10 mouse cellular contexts compared by ENCODE assay signal in genomic region chr4:90170890-90171483, GRCm38 (mm10). TPM values are rescaled to one million over a fixed set of nuclear protein-coding genes. Genes with fewer than 3 reads are reported as not detected.
DNase-seq lines count a peak whose midpoint lies in the region; ATAC-seq and TF ChIP-seq lines count a peak whose summit lies in the region.
"Had no signal": no experiment of that assay in that cellular context is flagged by ENCODE, and none has a peak within 500 bp of the region (broad histone marks: within the 10 kb centered on the region; RNA-seq: fewer than 3 reads in every experiment).

No protein-coding gene starts in this region.

- no peak for TF ChIP-seq EP300 in heart, postnatal 0 days (IDR thresholded peaks at IDR 0.05; ENCODE audit: low read depth)
- TF ChIP-seq EP300 in CH12.LX (IDR thresholded peaks at IDR 0.05; ENCODE audit: low read length), result no peak

- TF ChIP-seq POLR2A in CH12.LX (IDR thresholded peaks at IDR 0.05; ENCODE audit: low read depth, low read length), result no peak

- no peak for DNase-seq in heart, postnatal 0 days (ENCODE audit: low spot score)
- no peak for DNase-seq in CH12.LX (ENCODE audit: extremely low read depth)
- DNase-seq in brain, embryonic 18.5 days (ENCODE audit: low read depth, low spot score), result peak; percentile 65
- DNase-seq in left cerebral cortex, adult 2 months (ENCODE audit: extremely low spot score in 1 of 2, low spot score in 2 of 2), result no peak
- no peak for DNase-seq in ovary, postnatal 14 days (ENCODE audit: low spot score)
- DNase-seq in testis, postnatal 14 days (ENCODE audit: low spot score), result no peak
- no peak for DNase-seq in lung, postnatal 4 days
- DNase-seq: heart, adult 18-20 months had no signal

- no peak overlapping the region for H3K9ac ChIP-seq in heart, postnatal 0 days (replicated peaks; ENCODE audit: low read depth, low read length)
- no peak overlapping the region for H3K9ac ChIP-seq in heart, embryonic 11.5 days (ENCODE audit: low read depth, low read length)
- H3K9ac ChIP-seq in CH12.LX (ENCODE audit: insufficient read depth, low read depth), result no peak overlapping the region

- H3K27me3 ChIP-seq in heart, postnatal 0 days (ENCODE audit: control insufficient read depth, insufficient read depth, low read length), result no peaks in the 10 kb centered on the region
- H3K27me3 ChIP-seq in heart, embryonic 11.5 days (ENCODE audit: control insufficient read depth, insufficient read depth, low read length), result no peaks in the 10 kb centered on the region
- H3K27me3 ChIP-seq in CH12.LX (replicated peaks), result no peaks in the 10 kb centered on the region

- no peak overlapping the region for H3K27ac ChIP-seq in heart, postnatal 0 days (ENCODE audit: low read depth)
- H3K27ac ChIP-seq in heart, embryonic 11.5 days (ENCODE audit: low read depth, low read length), result no peak overlapping the region
- no peak overlapping the region for H3K27ac ChIP-seq in CH12.LX (ENCODE audit: insufficient read depth, low read depth)
- H3K27ac ChIP-seq in left cerebral cortex, adult 2 months, result no peak overlapping the region

- 56% methylated on average over 3 of the region's 3 CpGs for WGBS in heart, postnatal 0 days
- WGBS in heart, embryonic 11.5 days (ENCODE audit: insufficient replicate concordance), result 68% methylated on average over 3 of the region's 3 CpGs

- dilution Hi-C loops in CH12.LX (cut with MboI; ENCODE audit: extremely low pct_ligation_motif_present, extremely low pct_unique_long_range_greater_than_20kb, low sequenced_read_pairs), result no loop called here

- in situ Hi-C loops in CH12.LX (cut with MboI; ENCODE audit: low pct_ligation_motif_present, low pct_unique_long_range_greater_than_20kb, low sequenced_read_pairs), result no loop called here

- intact Hi-C loops in left cerebral cortex, adult 2 months (cut with DNase I), result loop anchor here (10.0 kb wide), 1 partner anchor 1204 kb away; no protein-coding TSS in a partner anchor

- H3K79me2 ChIP-seq in CH12.LX (replicated peaks; ENCODE audit: control insufficient read depth, extremely low read depth, insufficient read depth, poor library complexity, severe bottlenecking), result no peaks in the 10 kb centered on the region

- no peaks in the 10 kb centered on the region for H3K9me3 ChIP-seq in heart, postnatal 0 days (replicated peaks; ENCODE audit: control insufficient read depth, low read length)
- no peaks in the 10 kb centered on the region for H3K9me3 ChIP-seq in heart, embryonic 11.5 days (replicated peaks; ENCODE audit: control insufficient read depth, low read length)
- peaks cover 8% of the 10 kb centered on the region for H3K9me3 ChIP-seq in CH12.LX (replicated peaks; ENCODE audit: low read length)

- peak; percentile 21 for TF ChIP-seq RAD21 in CH12.LX (IDR thresholded peaks at IDR 0.05; ENCODE audit: low read depth, low read length)

- H3K4me1 ChIP-seq in heart, postnatal 0 days (ENCODE audit: control insufficient read depth, insufficient read depth), result no peaks in the 10 kb centered on the region
- no peaks in the 10 kb centered on the region for H3K4me1 ChIP-seq in heart, embryonic 11.5 days (ENCODE audit: control insufficient read depth, insufficient read depth, low read length)
- H3K4me1 ChIP-seq in CH12.LX (ENCODE audit: control insufficient read depth in 1 of 2, insufficient read depth in 2 of 2), result no peaks in the 10 kb centered on the region

- TF ChIP-seq CTCF in heart, postnatal 0 days (IDR thresholded peaks at IDR 0.05; ENCODE audit: low read depth), result peak; percentile 48
- no peak for TF ChIP-seq CTCF in CH12.LX (conservative IDR thresholded peaks at IDR 0.05 in 1 of 2, IDR thresholded peaks at IDR 0.05 in 1 of 2; ENCODE audit: low read depth in 2 of 2, low read length in 2 of 2)
- peak; percentile 68 for TF ChIP-seq CTCF in left cerebral cortex, adult 2 months (IDR thresholded peaks at IDR 0.05)

- no peak overlapping the region for H3K4me3 ChIP-seq in heart, postnatal 0 days (ENCODE audit: low read depth, low read length)
- H3K4me3 ChIP-seq in heart, embryonic 11.5 days (ENCODE audit: low read depth, low read length), result no peak overlapping the region
- H3K4me3 ChIP-seq in CH12.LX (replicated peaks in 1 of 3; ENCODE audit: low read depth in 2 of 3, low read length in 2 of 3, poor library complexity in 1 of 3), result no peak overlapping the region
- H3K4me3 ChIP-seq in left cerebral cortex, adult 2 months, result no peak overlapping the region

- H3K36me3 ChIP-seq in heart, postnatal 0 days (replicated peaks; ENCODE audit: control insufficient read depth, insufficient read depth, low read length), result no peaks in the 10 kb centered on the region
- H3K36me3 ChIP-seq in heart, embryonic 11.5 days (ENCODE audit: control insufficient read depth, insufficient read depth, low read length), result no peaks in the 10 kb centered on the region
- no peaks in the 10 kb centered on the region for H3K36me3 ChIP-seq in CH12.LX (replicated peaks in 1 of 2; ENCODE audit: control insufficient read depth in 1 of 2, insufficient read depth in 1 of 2, low read length in 1 of 2)

- ATAC-seq in heart, postnatal 0 days (ENCODE audit: insufficient read depth, low read depth), result no peak
- ATAC-seq in heart, embryonic 11.5 days (replicated peaks; ENCODE audit: insufficient number of reproducible peaks, low FRiP score, low TSS enrichment), result no peak

- H3K4me2 ChIP-seq in heart, postnatal 0 days (ENCODE audit: low read depth, low read length), result no peak overlapping the region
- no peak overlapping the region for H3K4me2 ChIP-seq in heart, embryonic 11.5 days
- no peak overlapping the region for H3K4me2 ChIP-seq in CH12.LX (ENCODE audit: insufficient read depth, low read depth, poor library complexity, severe bottlenecking)

TF ChIP-seq in CH12.LX, 34 proteins besides CTCF, POLR2A, EP300 and RAD21:
- TF ChIP-seq TBP (conservative IDR thresholded peaks at IDR 0.05; ENCODE audit: low read depth, low read length) (no peak), MEF2A (IDR thresholded peaks at IDR 0.05; ENCODE audit: borderline replicate concordance, low read depth, low read length) (no peak), NRF1 (IDR thresholded peaks at IDR 0.05; ENCODE audit: low read depth, low read length) (no peak), POLR2AphosphoS2 (IDR thresholded peaks at IDR 0.05; ENCODE audit: low read depth, low read length) (no peak), USF1 (IDR thresholded peaks at IDR 0.05; ENCODE audit: low read depth, low read length) (no peak), SMC3 (IDR thresholded peaks at IDR 0.05; ENCODE audit: low read depth, low read length) (no peak), SIN3A (IDR thresholded peaks at IDR 0.05; ENCODE audit: low read length) (no peak), MYC (IDR thresholded peaks at IDR 0.05; ENCODE audit: low read depth, low read length) (no peak), MAZ (IDR thresholded peaks at IDR 0.05; ENCODE audit: low read depth, low read length) (no peak), MAX (IDR thresholded peaks at IDR 0.05; ENCODE audit: low read length) (no peak), CHD1 (IDR thresholded peaks at IDR 0.05; ENCODE audit: low read depth, low read length) (no peak), E2F4 (IDR thresholded peaks at IDR 0.05; ENCODE audit: insufficient replicate concordance, low read depth, low read length) (no peak), KAT2A (IDR thresholded peaks at IDR 0.05; ENCODE audit: insufficient replicate concordance, low read length) (no peak), BHLHE40 (IDR thresholded peaks at IDR 0.05; ENCODE audit: low read depth, low read length) (no peak)

RNA-seq across cellular contexts. Expression of gene Zfp352, which starts 47.6 kb away (rescaled TPM):
- total RNA-seq in heart, postnatal 0 days (2014; rRNA removed; ENCODE audit: low replicate concordance), result not detected in 2 replicates
- not detected in 2 replicates for polyA plus RNA-seq in heart, postnatal 0 days (2015; fragmentation: Nextera tagmentation; extraction: Ambion mirVana)
- polyA plus RNA-seq in heart, embryonic 11.5 days (2014; fragmentation: Nextera tagmentation; extraction: Ambion mirVana), result not detected in 2 replicates
- total RNA-seq in CH12.LX (2012; rRNA removed) (not detected in 2 replicates), CH12.LX (2014; rRNA removed) (not detected in 2 replicates)
- polyA plus RNA-seq in CH12.LX (2012; ENCODE audit: insufficient read length, low read depth), result not detected in 2 replicates
- not detected for total RNA-seq in left cerebral cortex, adult 2 months (2021)
- total RNA-seq: common myeloid progenitor, adult 5-6 weeks; heart, adult 18-20 months had no signal

Comparison
In these comparisons a context has a peak if more than half of its experiments do, and no peak if none do; other contexts are left out.
1. CTCF ChIP-seq: peak in heart, postnatal 0 days (single experiment) and left cerebral cortex, adult 2 months (single experiment); none in CH12.LX (0 of 2).